Mouse (Mus musculus): ENCODE measurements at regions not wholly inside any gene's neighbourhood (a gene's known extent, or its start where the extent isn't known, plus 50 kb on each side); places are given as distances from the start of the nearest gene placed in this dataset.
"Not testable (repeated sequence)": the region's sequence is repeated elsewhere in the genome, so short reads cannot be mapped to it uniquely, and the experiment has no call there.

DNA sequence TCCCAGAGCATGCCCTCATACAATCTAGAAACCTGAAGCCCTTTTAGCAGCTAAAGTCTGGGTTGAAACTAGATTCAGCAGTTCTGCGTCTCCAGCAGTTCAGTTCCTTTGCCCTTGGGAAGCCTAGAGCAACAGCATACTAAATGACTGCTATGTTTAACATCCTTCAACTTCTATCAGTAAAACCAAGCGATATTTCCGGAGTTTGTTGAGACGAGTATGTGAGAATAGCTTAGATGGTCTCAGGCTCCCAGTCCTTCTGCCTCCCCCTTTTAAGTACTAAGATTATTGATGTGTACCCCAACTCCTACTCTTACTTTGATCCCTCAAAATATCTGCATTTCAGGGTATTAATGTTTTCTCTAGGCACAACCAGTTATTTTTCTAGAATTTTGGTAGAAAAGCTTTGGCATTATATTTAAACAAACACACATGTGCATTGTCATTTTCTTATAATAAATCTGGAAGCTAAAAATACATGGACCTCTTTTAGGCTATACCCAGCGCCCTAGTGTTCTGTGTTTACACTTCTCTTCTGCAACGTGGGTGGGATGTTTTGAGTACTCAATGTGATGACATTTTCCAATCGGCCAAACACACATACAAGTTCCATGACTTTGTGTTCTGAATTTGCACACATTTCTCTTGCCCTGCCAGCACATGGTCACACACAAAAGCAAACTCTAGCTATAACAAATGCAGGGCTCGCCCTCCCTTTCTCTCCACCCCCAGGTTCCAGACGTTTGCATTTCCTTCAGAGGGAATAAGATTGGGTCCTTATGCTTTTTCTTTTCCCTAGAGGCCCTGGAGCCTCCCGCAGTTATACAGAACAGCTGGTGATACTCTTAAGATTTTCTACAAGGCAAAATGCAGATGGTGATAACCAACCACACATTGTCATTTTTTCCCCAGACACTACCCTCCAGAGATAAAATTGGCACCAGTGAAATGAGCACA is 388.2 kb upstream of the Htr2a start:
- no peaks in the 10 kb centered on the region for H3K4me1 ChIP-seq (ENCODE audit: control insufficient read depth, insufficient read depth, low read length)
- no peak overlapping the region for H3K4me3 ChIP-seq (ENCODE audit: insufficient read depth, low read depth, low read length)
- TF ChIP-seq CTCF (IDR thresholded peaks at IDR 0.05; ENCODE audit: insufficient read depth, low read depth, low read length): no peak
- TF ChIP-seq POLR2A (IDR thresholded peaks at IDR 0.05; ENCODE audit: insufficient read depth, low read depth, low read length): no peak
- 60% methylated on average over 10 of the region's 10 CpGs for WGBS
- no peak overlapping the region for H3K27ac ChIP-seq (ENCODE audit: insufficient read depth, low read depth, low read length)

GRCm38 (mm10) chr14:74255000-74255399 is 385.6 kb upstream of the Htr2a start:
- Histone ChIP-seq H3K27ac (ENCODE audit: insufficient read depth, low read depth, low read length) (no peak overlapping the region), H3K4me3 (ENCODE audit: insufficient read depth, low read depth, low read length) (no peak overlapping the region), H3K4me1 (ENCODE audit: control insufficient read depth, insufficient read depth, low read length) (no peaks in the 10 kb centered on the region)
- TF ChIP-seq POLR2A (IDR thresholded peaks at IDR 0.05; ENCODE audit: insufficient read depth, low read depth, low read length) (no peak), CTCF (IDR thresholded peaks at IDR 0.05; ENCODE audit: insufficient read depth, low read depth, low read length) (no peak)

- no peak overlapping the region for H3K4me3 ChIP-seq (ENCODE audit: insufficient read depth, low read depth, low read length)
- no peaks in the 10 kb centered on the region for H3K4me1 ChIP-seq (ENCODE audit: control insufficient read depth, insufficient read depth, low read length)
- TF ChIP-seq CTCF (IDR thresholded peaks at IDR 0.05; ENCODE audit: insufficient read depth, low read depth, low read length) (no peak), POLR2A (IDR thresholded peaks at IDR 0.05; ENCODE audit: insufficient read depth, low read depth, low read length) (no peak)
- no peak overlapping the region for H3K27ac ChIP-seq (ENCODE audit: insufficient read depth, low read depth, low read length)
These were observed 381.2 kb upstream of the Htr2a start for GRCm38 (mm10) chr14:74259437-74259836.

DNA sequence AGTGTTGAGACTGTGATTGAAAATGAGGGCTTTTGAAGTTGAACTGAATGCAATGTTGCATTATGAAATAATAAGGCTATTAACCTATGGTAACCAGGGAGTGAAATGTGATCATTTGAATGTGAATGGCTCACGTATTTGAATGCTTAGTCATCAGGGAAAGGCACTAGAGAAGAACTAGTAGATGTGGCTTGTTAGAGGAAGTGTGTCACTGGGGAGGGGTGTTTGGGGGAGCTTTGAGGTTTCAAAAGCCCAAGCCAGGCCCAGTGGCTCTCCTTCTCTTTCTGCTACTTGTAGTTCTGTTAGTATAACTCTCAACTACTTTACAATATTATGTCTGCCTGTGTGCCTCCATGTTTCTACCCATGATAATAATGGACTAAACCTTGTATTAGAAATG is 373.6 kb upstream of the Htr2a start:
- no peaks in the 10 kb centered on the region for H3K4me1 ChIP-seq (ENCODE audit: control insufficient read depth, insufficient read depth, low read length)
- no peak overlapping the region for H3K4me3 ChIP-seq (ENCODE audit: insufficient read depth, low read depth, low read length)
- no peak for TF ChIP-seq CTCF (IDR thresholded peaks at IDR 0.05; ENCODE audit: insufficient read depth, low read depth, low read length)
- TF ChIP-seq POLR2A (IDR thresholded peaks at IDR 0.05; ENCODE audit: insufficient read depth, low read depth, low read length): no peak
- WGBS: 74% methylated on average over 1 of the region's 1 CpGs
- no peak overlapping the region for H3K27ac ChIP-seq (ENCODE audit: insufficient read depth, low read depth, low read length)

GRCm38 (mm10) chr14:74294560-74294959 is 346.1 kb upstream of the Htr2a start:
- 77% methylated on average over 3 of the region's 3 CpGs for WGBS
- Histone ChIP-seq H3K4me3 (ENCODE audit: insufficient read depth, low read depth, low read length) (no peak overlapping the region), H3K27ac (ENCODE audit: insufficient read depth, low read depth, low read length) (no peak overlapping the region), H3K4me1 (ENCODE audit: control insufficient read depth, insufficient read depth, low read length) (no peaks in the 10 kb centered on the region)
- no peak for TF ChIP-seq POLR2A (IDR thresholded peaks at IDR 0.05; ENCODE audit: insufficient read depth, low read depth, low read length)
- TF ChIP-seq CTCF (IDR thresholded peaks at IDR 0.05; ENCODE audit: insufficient read depth, low read depth, low read length): no peak

GRCm38 (mm10) chr14:74304483-74304882 is 336.2 kb upstream of the Htr2a start:
- 69% methylated on average over 3 of the region's 3 CpGs for WGBS
- H3K4me3 ChIP-seq (ENCODE audit: insufficient read depth, low read depth, low read length): no peak overlapping the region
- TF ChIP-seq CTCF (IDR thresholded peaks at IDR 0.05; ENCODE audit: insufficient read depth, low read depth, low read length) (no peak), POLR2A (IDR thresholded peaks at IDR 0.05; ENCODE audit: insufficient read depth, low read depth, low read length) (no peak)
- H3K4me1 ChIP-seq (ENCODE audit: control insufficient read depth, insufficient read depth, low read length): no peaks in the 10 kb centered on the region
- no peak overlapping the region for H3K27ac ChIP-seq (ENCODE audit: insufficient read depth, low read depth, low read length)

- 87% methylated on average over 16 of the region's 16 CpGs for WGBS
These were observed 333.8 kb upstream of the Htr2a start for GRCm38 (mm10) chr14:74306717-74307307.

GRCm38 (mm10) chr14:74309451-74309850 is 331.2 kb upstream of the Htr2a start:
- H3K4me1 ChIP-seq (ENCODE audit: control insufficient read depth, insufficient read depth, low read length); H3K4me3 ChIP-seq (ENCODE audit: insufficient read depth, low read depth, low read length); H3K27ac ChIP-seq (ENCODE audit: insufficient read depth, low read depth, low read length): not testable (repeated sequence)
- 44% methylated on average over 2 of the region's 2 CpGs for WGBS

More at GRCm38 (mm10) chr14:74306717-74307307, 333.8 kb upstream of the Htr2a start:
- Histone ChIP-seq H3K4me3 (ENCODE audit: insufficient read depth, low read depth, low read length) (no peak overlapping the region), H3K4me1 (ENCODE audit: control insufficient read depth, insufficient read depth, low read length) (no peaks in the 10 kb centered on the region), H3K27ac (ENCODE audit: insufficient read depth, low read depth, low read length) (no peak overlapping the region)
- no peak for TF ChIP-seq POLR2A (IDR thresholded peaks at IDR 0.05; ENCODE audit: insufficient read depth, low read depth, low read length)
- no peak for TF ChIP-seq CTCF (IDR thresholded peaks at IDR 0.05; ENCODE audit: insufficient read depth, low read depth, low read length)

- WGBS: 84% methylated on average over 1 of the region's 1 CpGs
- TF ChIP-seq CTCF (IDR thresholded peaks at IDR 0.05; ENCODE audit: insufficient read depth, low read depth, low read length): no peak
- TF ChIP-seq POLR2A (IDR thresholded peaks at IDR 0.05; ENCODE audit: insufficient read depth, low read depth, low read length): no peak
These were observed 313.3 kb upstream of the Htr2a start for GRCm38 (mm10) chr14:74327291-74327690.

More at GRCm38 (mm10) chr14:74327291-74327690, 313.3 kb upstream of the Htr2a start:
- no peak overlapping the region for H3K27ac ChIP-seq (ENCODE audit: insufficient read depth, low read depth, low read length)
- H3K4me3 ChIP-seq (ENCODE audit: insufficient read depth, low read depth, low read length): no peak overlapping the region
- no peaks in the 10 kb centered on the region for H3K4me1 ChIP-seq (ENCODE audit: control insufficient read depth, insufficient read depth, low read length)
